Mouse (Mus musculus) neural tube, embryonic 12.5 days (tissue): Measurements from ENCODE around the gene Ccs. TPM values are rescaled to one million over a fixed set of nuclear protein-coding genes. Genes with fewer than 3 reads are reported as not detected.

Experiments
- ATAC-seq: fragments of 200-750 bp; cut with Nextera tagmentation; 2 replicates; pipeline ENCODE4 v1.8.0; 2017; ENCODE audit warnings: low read depth, mild to moderate bottlenecking, moderate TSS enrichment, moderate library complexity; ENCODE audit not compliant: low FRiP score
- H3K27ac ChIP-seq: fragments of 300-500 bp; sonication (generic); 2 replicates; pipeline ENCODE4 v1.5.1; 2016
- H3K27me3 ChIP-seq: fragments of 300-500 bp; sonication (generic); replicated peaks from 2 replicates; pipeline ENCODE4 v1.6.1; 2016; ENCODE audit warnings: mild to moderate bottlenecking
- H3K36me3 ChIP-seq: fragments of 300-500 bp; sonication (generic); 2 replicates; pipeline ENCODE4 v1.6.1; 2016; ENCODE audit warnings: mild to moderate bottlenecking
- H3K4me1 ChIP-seq: fragments of 300-500 bp; sonication (generic); 2 replicates; pipeline ENCODE4 v1.6.1; 2016
- H3K4me2 ChIP-seq: fragments of 300-500 bp; sonication (generic); replicated peaks from 2 replicates; pipeline ENCODE4 v1.6.1; 2016; ENCODE audit warnings: mild to moderate bottlenecking
- H3K4me3 ChIP-seq: fragments of 300-500 bp; sonication (generic); 2 replicates; pipeline ENCODE4 v1.5.1; 2016
- H3K9ac ChIP-seq: fragments of 300-500 bp; sonication (generic); 2 replicates; pipeline ENCODE4 v1.6.1; 2016; ENCODE audit warnings: mild to moderate bottlenecking
- H3K9me3 ChIP-seq: fragments of 300-500 bp; sonication (generic); 2 replicates; pipeline ENCODE4 v1.6.1; 2016; ENCODE audit warnings: mild to moderate bottlenecking
- WGBS: fragments of 180-500 bp; shearing (Covaris S2); methylation state at CpG from one replicate; pipeline ENCODE4 v1.1.7; 2016; 5-methylcytosine and 5-hydroxymethylcytosine counted together
- polyA plus RNA-seq: library from polyadenylated mRNA; unstranded; fragments of >200 nt; fragmentation: Nextera tagmentation; extraction: Ambion mirVana; gene quantifications from 2 replicates; pipeline ENCODE4 v1.2.1, GENCODE M21; 2016

Ccs gene
- polyA plus RNA-seq, 1 experiment from 2014 or later: 44.1 TPM

DNA sequence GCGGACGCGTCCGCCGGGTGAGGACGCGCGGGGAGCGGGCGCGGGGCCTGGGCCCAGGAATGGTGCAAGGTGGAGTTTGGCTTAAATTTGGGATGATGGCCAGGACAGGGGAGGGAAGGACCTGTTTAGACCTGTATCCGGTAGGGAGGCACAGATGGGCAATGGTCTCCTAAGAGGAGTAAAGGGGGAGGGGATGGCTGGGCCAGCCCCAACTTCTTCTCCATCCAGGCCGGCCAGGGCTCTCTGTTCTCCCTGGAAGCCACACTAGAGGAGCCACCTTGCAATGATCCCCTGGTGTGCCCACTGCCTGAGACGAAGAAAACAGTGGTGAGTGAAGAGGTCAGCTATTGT is 16.3 kb upstream of the Ccs start:
- H3K27me3 ChIP-seq: 0 out of 2 replicates have a peak, but pooled peaks cover 3% of the 10 kb centered on the region
- H3K9ac ChIP-seq: peak overlapping the region; percentile 74
- 0 out of 2 replicates have a peak, but pooled peaks cover 3% of the 10 kb centered on the region for H3K36me3 ChIP-seq
- no peaks in the 10 kb centered on the region for H3K9me3 ChIP-seq
- H3K4me2 ChIP-seq: peak overlapping the region; percentile 99
- H3K4me3 ChIP-seq: peak overlapping the region; percentile 52
- peak overlapping the region; percentile 53; the same call in 1 of the 2 replicates for H3K27ac ChIP-seq
- ATAC-seq: 0 out of 2 replicates have a peak, but pooled peaks have one; percentile 25
- peaks cover 16% of the 10 kb centered on the region; the same call in 1 of the 2 replicates for H3K4me1 ChIP-seq
- 2% methylated on average over 14 of the region's 14 CpGs for WGBS

GRCm38 (mm10) chr19:4854552-4855469 is 15.7 kb upstream of the Ccs start, which contains the start of gene Ctsf:
Gene Ctsf (plus strand): TSS chr19:4855130.
- ATAC-seq: peak; percentile 79
- WGBS: 4% methylated on average over 45 of the region's 45 CpGs

GRCm38 (mm10) chr19:4850281-4850680 is 11.1 kb upstream of the Ccs start:
- Histone ChIP-seq H3K4me2 (no peak overlapping the region), H3K27ac (no peak overlapping the region), H3K9ac (no peak overlapping the region), H3K4me1 (peaks cover 6% of the 10 kb centered on the region; the same call in 1 of the 2 replicates), H3K9me3 (no peaks in the 10 kb centered on the region), H3K4me3 (no peak overlapping the region), H3K36me3 (no peaks in the 10 kb centered on the region), H3K27me3 (no peaks in the 10 kb centered on the region)
- WGBS: 48% methylated on average over 5 of the region's 5 CpGs
- ATAC-seq: no peak

More at GRCm38 (mm10) chr19:4854552-4855469, 15.7 kb upstream of the Ccs start, which contains the start of gene Ctsf:
- Histone ChIP-seq H3K9ac (peak within 1 kb of the TSS; percentile 74), H3K9me3 (no peaks in the 10 kb centered on the region), H3K4me3 (peak within 1 kb of the TSS; percentile 52), H3K4me2 (peak within 1 kb of the TSS; percentile 99), H3K36me3 (no peaks in the 10 kb centered on the region), H3K4me1 (peaks cover 16% of the 10 kb centered on the region; the same call in 1 of the 2 replicates), H3K27ac (peak within 1 kb of the TSS; percentile 53; the same call in 1 of the 2 replicates), H3K27me3 (0 out of 2 replicates have a peak, but pooled peaks cover 3% of the 10 kb centered on the region)

- no peaks in the 10 kb centered on the region for H3K36me3 ChIP-seq
- 0 out of 2 replicates have a peak, but pooled peaks cover 4% of the 10 kb centered on the region for H3K4me1 ChIP-seq
- H3K27me3 ChIP-seq: no peaks in the 10 kb centered on the region
- no peak overlapping the region for H3K4me3 ChIP-seq
- H3K9ac ChIP-seq: no peak overlapping the region
- no peaks in the 10 kb centered on the region for H3K9me3 ChIP-seq
- H3K4me2 ChIP-seq: no peak overlapping the region
- ATAC-seq: no peak
- 37% methylated on average over 4 of the region's 4 CpGs for WGBS
- no peak overlapping the region for H3K27ac ChIP-seq
These were observed 10.7 kb upstream of the Ccs start for GRCm38 (mm10) chr19:4849800-4850199.

GRCm38 (mm10) chr19:4847490-4847889 is 8.4 kb upstream of the Ccs start:
- WGBS: 47% methylated on average over 7 of the region's 7 CpGs
- Histone ChIP-seq H3K4me1 (no peaks in the 10 kb centered on the region), H3K27me3 (no peaks in the 10 kb centered on the region), H3K9ac (no peak overlapping the region), H3K9me3 (no peaks in the 10 kb centered on the region), H3K4me3 (no peak overlapping the region), H3K36me3 (no peaks in the 10 kb centered on the region), H3K4me2 (no peak overlapping the region), H3K27ac (no peak overlapping the region)
- no peak for ATAC-seq

GRCm38 (mm10) chr19:4845846-4846245 is 6.7 kb upstream of the Ccs start:
- Histone ChIP-seq H3K9ac (no peak overlapping the region), H3K27me3 (peaks cover 10% of the 10 kb centered on the region), H3K27ac (no peak overlapping the region), H3K4me1 (no peaks in the 10 kb centered on the region), H3K36me3 (no peaks in the 10 kb centered on the region), H3K4me2 (no peak overlapping the region), H3K9me3 (no peaks in the 10 kb centered on the region), H3K4me3 (no peak overlapping the region)
- WGBS: 77% methylated on average over 2 of the region's 2 CpGs
- ATAC-seq: no peak

DNA sequence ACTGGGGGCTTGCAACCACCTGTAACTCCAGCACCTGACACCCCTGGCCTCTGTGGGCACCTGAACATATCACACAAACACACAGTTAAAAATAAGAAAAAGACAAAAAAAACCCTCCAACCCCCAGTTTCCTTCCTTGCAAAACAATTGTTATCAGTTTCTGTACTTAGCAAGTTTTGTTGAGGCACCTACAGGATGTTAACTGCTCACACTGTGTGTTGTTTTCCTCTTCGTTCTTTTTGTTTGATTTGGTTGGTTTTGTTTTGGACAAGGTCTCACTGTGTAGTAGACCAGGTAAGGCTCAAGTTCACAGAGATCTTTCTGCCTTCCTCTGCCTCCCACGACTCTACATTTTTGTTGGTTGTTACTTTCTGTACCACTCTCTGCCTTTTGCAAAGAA is 3.5 kb upstream of the Ccs start:
- no peak for ATAC-seq
- Histone ChIP-seq H3K4me3 (no peak overlapping the region), H3K4me2 (no peak overlapping the region), H3K9ac (no peak overlapping the region), H3K27ac (no peak overlapping the region), H3K36me3 (no peaks in the 10 kb centered on the region), H3K4me1 (peaks cover 19% of the 10 kb centered on the region), H3K27me3 (peaks cover 22% of the 10 kb centered on the region), H3K9me3 (no peaks in the 10 kb centered on the region)
- WGBS: 71% methylated on average over 2 of the region's 2 CpGs

DNA sequence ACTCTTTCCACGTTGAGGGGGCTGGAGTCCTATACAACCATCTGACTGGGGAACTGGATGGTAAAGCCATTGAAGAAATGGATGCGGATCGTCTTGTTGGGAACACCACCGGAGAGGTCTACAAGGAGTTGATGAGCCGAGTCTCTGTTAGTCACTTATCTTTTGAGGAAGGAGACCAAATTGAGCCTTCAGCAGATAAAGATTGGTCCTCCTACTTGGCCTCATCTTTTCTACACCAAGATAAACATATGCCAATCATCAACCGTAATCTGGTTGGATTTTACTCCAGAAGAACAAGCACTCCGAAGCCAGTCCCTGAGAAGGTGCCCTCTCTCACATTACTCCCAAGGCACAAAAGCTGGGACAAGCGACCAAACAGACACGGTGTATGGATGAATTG is 1.7 kb upstream of the Ccs start:
- ATAC-seq: no peak
- Histone ChIP-seq H3K4me2 (no peak overlapping the region), H3K36me3 (no peaks in the 10 kb centered on the region), H3K9me3 (no peaks in the 10 kb centered on the region), H3K27ac (no peak overlapping the region), H3K4me3 (no peak overlapping the region), H3K4me1 (peaks cover 19% of the 10 kb centered on the region), H3K27me3 (peaks cover 22% of the 10 kb centered on the region), H3K9ac (no peak overlapping the region)
- WGBS: 85% methylated on average over 9 of the region's 9 CpGs

DNA sequence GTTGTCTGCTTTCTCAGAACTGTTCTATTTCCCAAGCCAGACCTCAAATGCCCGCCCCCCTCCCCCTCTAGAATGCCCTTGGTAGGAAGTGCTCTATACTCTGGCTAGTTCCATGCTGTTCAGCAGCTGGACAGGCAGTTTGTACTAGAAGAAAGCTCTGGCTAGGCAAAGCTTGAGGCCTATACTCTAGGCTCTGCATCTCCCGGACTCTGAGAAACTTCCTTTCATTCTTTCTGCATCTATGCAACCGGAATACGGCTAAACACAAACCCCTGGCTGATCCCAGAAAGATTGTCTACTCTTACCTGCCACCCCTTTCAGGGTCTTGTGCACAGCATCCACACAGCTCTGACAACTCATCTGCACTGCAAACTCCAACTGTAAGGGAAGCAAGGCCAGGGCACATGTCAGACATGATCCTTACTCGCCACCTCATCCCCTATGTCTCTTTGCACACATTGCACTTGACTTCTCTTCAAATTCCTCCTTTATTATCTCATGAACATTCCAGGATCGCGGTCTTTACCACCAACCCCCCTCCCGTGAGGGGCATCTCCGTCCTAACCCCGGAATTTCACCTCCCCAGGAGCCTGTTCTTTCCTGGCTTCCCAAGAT is 499 bp downstream of the Ccs start:
- no peak overlapping the region for H3K27ac ChIP-seq
- H3K4me2 ChIP-seq: peak overlapping the region; percentile 97
- H3K27me3 ChIP-seq: peaks cover 22% of the 10 kb centered on the region
- H3K9ac ChIP-seq: peak overlapping the region; percentile 63
- peak overlapping the region; percentile 57 for H3K4me3 ChIP-seq
- H3K4me1 ChIP-seq: peaks cover 19% of the 10 kb centered on the region
- no peaks in the 10 kb centered on the region for H3K9me3 ChIP-seq
- 0 out of 2 replicates have a peak, but pooled peaks cover 3% of the 10 kb centered on the region for H3K36me3 ChIP-seq
- 0 out of 2 replicates have a peak, but pooled peaks have one; percentile 21 for ATAC-seq
- 41% methylated on average over 10 of the region's 10 CpGs for WGBS

DNA sequence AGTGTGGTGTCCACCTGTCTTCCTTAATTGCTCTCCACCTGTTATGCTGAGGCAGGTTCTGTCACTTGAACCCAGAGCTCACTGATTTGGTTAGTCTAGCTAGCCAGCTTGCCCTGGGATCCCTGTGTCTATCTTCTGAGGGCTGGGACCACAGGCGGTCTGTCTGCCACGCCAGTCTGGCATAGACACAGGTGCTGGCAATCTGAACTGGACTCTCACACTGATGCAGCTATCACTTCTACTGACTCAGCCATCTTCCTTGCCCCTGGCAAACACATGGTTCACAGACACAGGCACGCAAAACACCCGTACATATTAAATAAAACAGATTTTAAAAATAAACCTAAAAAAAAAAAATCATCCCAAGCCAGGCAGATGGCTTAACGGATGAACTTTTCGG is 2.1 kb downstream of the Ccs start:
- peaks cover 19% of the 10 kb centered on the region for H3K4me1 ChIP-seq
- ATAC-seq: no peak

GRCm38 (mm10) chr19:4836096-4836495 is 3.0 kb downstream of the Ccs start:
- Histone ChIP-seq H3K4me2 (no peak overlapping the region), H3K27me3 (peaks cover 15% of the 10 kb centered on the region), H3K36me3 (peaks cover 12% of the 10 kb centered on the region; the same call in 1 of the 2 replicates), H3K9ac (no peak overlapping the region), H3K4me3 (no peak overlapping the region), H3K9me3 (no peaks in the 10 kb centered on the region), H3K4me1 (peaks cover 19% of the 10 kb centered on the region), H3K27ac (no peak overlapping the region)
- ATAC-seq: no peak
- WGBS: 88% methylated on average over 2 of the region's 2 CpGs

More for the DNA sequence above, 2.1 kb downstream of the Ccs start:
- Histone ChIP-seq H3K27me3 (peaks cover 22% of the 10 kb centered on the region), H3K9me3 (no peaks in the 10 kb centered on the region), H3K36me3 (peaks cover 10% of the 10 kb centered on the region; the same call in 1 of the 2 replicates), H3K9ac (no peak overlapping the region), H3K27ac (no peak overlapping the region), H3K4me2 (no peak overlapping the region), H3K4me3 (no peak overlapping the region)
- WGBS: 89% methylated on average over 6 of the region's 6 CpGs

- H3K9me3 ChIP-seq: no peaks in the 10 kb centered on the region
- no peaks in the 10 kb centered on the region for H3K27me3 ChIP-seq
- no peak for ATAC-seq
- H3K36me3 ChIP-seq: peaks cover 15% of the 10 kb centered on the region
- H3K4me2 ChIP-seq: no peak overlapping the region
- H3K4me3 ChIP-seq: no peak overlapping the region
- WGBS: 84% methylated on average over 8 of the region's 8 CpGs
- no peak overlapping the region for H3K9ac ChIP-seq
- H3K27ac ChIP-seq: no peak overlapping the region
- peaks cover 11% of the 10 kb centered on the region for H3K4me1 ChIP-seq
These were observed 5.2 kb downstream of the Ccs start for GRCm38 (mm10) chr19:4833977-4834376.
